Mouse (Mus musculus): ENCODE measurements around the gene Etfbkmt.
"Not testable (repeated sequence)": the region's sequence is repeated elsewhere in the genome, so short reads cannot be mapped to it uniquely, and the experiment has no call there.

Gene Etfbkmt

GRCm38 (mm10) chr6:149132311-149133077 is 7.2 kb upstream of the Etfbkmt start:
- peak; percentile 87 for DNase-seq (ENCODE audit: low read depth, low spot score)

GRCm38 (mm10) chr6:149134391-149135150 is 5.1 kb upstream of the Etfbkmt start:
- no peak for DNase-seq (ENCODE audit: low read depth, low spot score)

GRCm38 (mm10) chr6:149135631-149136030 is 4.0 kb upstream of the Etfbkmt start:
- no peak for DNase-seq (ENCODE audit: low read depth, low spot score)

- DNase-seq (ENCODE audit: low read depth, low spot score): peak; percentile 68
Observed at GRCm38 (mm10) chr6:149137936-149138335, 1.7 kb upstream of the Etfbkmt start.

GRCm38 (mm10) chr6:149139011-149139410 is 638 bp upstream of the Etfbkmt start:
- peak; percentile 37 for DNase-seq (ENCODE audit: low read depth, low spot score)

- peak; percentile 97 for DNase-seq (ENCODE audit: low read depth, low spot score)
Observed at GRCm38 (mm10) chr6:149141393-149142173, 1.9 kb downstream of the Etfbkmt start.

- no peak for DNase-seq (ENCODE audit: low read depth, low spot score)
Observed at GRCm38 (mm10) chr6:149145143-149145542, 5.5 kb downstream of the Etfbkmt start.

- peak; percentile 76 for DNase-seq (ENCODE audit: low read depth, low spot score)
Observed at GRCm38 (mm10) chr6:149148436-149149229, 9.0 kb downstream of the Etfbkmt start.

- no peak for DNase-seq (ENCODE audit: low read depth, low spot score)
Observed at GRCm38 (mm10) chr6:149152119-149152518, 12.5 kb downstream of the Etfbkmt start.

GRCm38 (mm10) chr6:149153473-149154115 is 13.9 kb downstream of the Etfbkmt start:
- no peak for DNase-seq (ENCODE audit: low read depth, low spot score)

- DNase-seq (ENCODE audit: low read depth, low spot score): peak; percentile 24
Observed at GRCm38 (mm10) chr6:149154116-149155030, 14.7 kb downstream of the Etfbkmt start.

GRCm38 (mm10) chr6:149155031-149155841 is 15.6 kb downstream of the Etfbkmt start:
- no peak for DNase-seq (ENCODE audit: low read depth, low spot score)

GRCm38 (mm10) chr6:149167038-149167437 is 27.4 kb downstream of the Etfbkmt start:
- not testable (repeated sequence) for DNase-seq (ENCODE audit: low read depth, low spot score)

- no peak for DNase-seq (ENCODE audit: low read depth, low spot score)
Observed at GRCm38 (mm10) chr6:149167672-149168071, 28.0 kb downstream of the Etfbkmt start.

GRCm38 (mm10) chr6:149168436-149168835 is 28.8 kb downstream of the Etfbkmt start:
- no peak for DNase-seq (ENCODE audit: low read depth, low spot score)

GRCm38 (mm10) chr6:149169965-149170364 is 30.3 kb downstream of the Etfbkmt start:
- DNase-seq (ENCODE audit: low read depth, low spot score): not testable (repeated sequence)

- DNase-seq (ENCODE audit: low read depth, low spot score): no peak
Observed at GRCm38 (mm10) chr6:149173831-149174625, 34.4 kb downstream of the Etfbkmt start.
